Mouse (Mus musculus) ovary, adult 18-20 months (tissue): ENCODE data around the gene Dgcr8.
"Not testable (repeated sequence)": the region's sequence is repeated elsewhere in the genome, so short reads cannot be mapped to it uniquely, and the experiment has no call there.

ENCODE experiments used
- DNase-seq: peaks from one replicate; pipeline ENCODE4 v3.0.0; 2022; ENCODE audit warnings: low spot score, mixed read lengths

Dgcr8 gene

DNA sequence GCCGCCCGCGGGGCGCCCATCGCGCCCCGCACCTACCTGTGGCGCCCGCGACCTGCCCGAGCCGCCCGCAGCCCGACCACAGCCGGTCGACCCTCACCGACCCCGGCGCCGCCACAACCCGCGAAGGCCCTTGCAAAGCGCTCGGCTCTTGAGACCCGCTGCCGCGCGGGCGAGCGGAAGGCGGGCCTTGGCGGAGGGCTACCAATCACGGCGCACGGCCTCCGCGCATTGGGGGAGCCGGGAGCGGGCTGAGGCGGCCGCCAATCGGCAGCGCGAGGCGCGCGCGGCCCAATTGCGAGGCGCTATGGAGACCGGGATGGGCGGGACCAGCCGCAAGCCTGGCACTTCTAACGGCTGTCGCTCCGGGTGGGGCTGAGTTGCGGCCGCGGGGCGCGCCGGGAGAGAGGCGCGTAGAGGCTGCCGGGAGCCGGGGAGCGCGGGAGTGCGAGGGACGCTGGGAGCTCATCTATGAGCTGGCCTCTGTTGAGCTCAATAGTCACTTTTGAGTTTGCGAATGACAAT lies at the start of gene Dgcr8:
TSS of gene Dgcr8 (minus strand) at position 180 of the 522 bp plus-strand sequence.
- DNase-seq = peak; percentile 97

DNA sequence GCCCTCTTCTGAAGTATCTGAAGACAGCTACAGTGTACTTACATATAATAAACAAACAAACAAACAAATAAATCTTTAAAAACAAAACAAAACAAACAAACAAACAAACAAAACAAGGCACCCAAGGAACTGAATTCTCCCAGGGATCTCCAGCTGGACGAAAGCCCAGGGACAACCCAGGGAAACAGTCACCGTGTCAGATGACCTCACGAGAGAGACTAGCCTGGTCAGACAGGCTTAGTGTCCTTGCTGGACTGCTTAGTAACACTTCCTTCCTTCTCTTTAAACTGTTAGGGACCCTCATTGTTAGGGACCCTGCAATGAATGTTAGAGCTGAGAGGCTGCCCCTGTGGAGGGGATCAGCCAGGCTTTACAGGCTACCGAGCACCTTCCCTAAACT lies 48.2 kb upstream of the Dgcr8 start:
- DNase-seq = no peak

DNA sequence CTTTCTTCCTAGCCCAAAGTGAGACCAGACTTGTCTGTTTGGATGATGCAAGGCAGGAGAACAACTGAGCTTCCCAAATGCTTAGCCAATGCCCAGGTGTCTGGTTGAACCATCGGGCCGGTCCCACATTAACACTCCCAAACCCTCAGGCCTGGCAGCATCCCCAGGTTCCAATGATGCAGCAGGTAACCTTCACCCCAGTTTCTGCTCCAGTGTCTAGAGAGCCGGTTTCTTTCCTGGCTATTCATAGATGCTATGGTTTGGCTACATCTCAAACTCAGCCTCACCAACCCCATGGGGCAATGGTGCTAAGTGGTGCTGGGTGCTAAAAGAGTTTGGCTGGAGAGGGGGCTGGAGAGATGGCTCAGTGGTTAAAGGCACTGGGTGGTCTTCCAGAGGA lies 46.9 kb upstream of the Dgcr8 start:
- DNase-seq = no peak

DNA sequence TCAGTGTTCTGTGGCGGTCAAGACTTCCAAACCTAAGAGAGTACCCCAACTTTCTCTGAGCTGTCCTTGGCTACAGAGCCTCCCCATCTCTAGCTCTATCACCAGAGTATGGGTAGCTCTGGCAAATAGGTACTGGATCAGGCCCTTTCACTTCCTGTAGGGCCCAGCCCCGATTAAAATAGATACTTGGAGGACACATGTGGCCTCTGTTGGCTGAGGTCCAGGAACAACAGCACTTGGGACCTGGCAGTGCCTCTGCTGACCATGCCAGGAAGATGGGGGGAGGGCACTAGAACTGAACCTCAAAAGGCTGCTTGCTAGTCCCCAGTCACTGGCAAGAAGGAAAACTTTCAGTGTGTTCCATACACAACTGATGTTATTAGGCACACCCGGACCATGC lies 44.9 kb upstream of the Dgcr8 start:
- no peak for DNase-seq

DNA sequence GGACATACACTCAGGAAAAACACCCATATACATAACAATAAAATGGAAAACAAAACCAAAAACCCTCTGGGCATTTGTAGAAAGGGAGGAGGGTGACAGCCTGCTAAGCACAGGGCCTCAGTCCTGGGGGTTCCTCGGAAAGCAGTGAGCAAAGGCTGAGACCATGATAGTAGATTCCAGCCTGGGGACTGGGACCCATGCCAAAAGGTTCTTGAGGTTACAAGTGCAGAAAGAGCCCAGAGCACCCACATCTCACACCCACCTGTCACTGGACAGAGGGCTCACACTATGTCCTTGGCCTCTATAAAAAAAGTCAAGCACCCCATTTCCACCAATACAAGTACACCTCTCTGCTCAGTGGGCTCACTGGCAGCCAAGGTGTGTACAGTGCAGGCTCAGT lies 39.5 kb upstream of the Dgcr8 start:
- DNase-seq = no peak

DNA sequence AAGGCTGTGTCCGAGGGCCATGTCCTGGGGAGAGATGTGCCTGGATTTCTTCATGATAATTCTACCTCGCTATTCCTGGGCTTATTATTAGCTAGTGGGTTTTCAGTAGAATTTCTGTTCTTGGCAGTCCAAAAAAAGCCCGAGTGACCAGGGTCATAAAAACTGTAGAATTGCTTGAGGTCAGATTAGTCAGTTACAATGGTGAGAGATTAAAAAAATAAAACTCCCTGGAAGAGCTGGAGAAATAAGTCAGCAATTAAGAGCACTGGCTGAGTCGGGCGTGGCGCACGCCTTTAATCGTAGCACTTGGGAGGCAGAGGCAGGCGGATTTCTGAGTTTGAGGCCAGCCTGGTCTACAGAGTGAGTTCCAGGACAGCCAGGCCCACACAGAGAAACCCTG lies 38.9 kb upstream of the Dgcr8 start:
- no peak for DNase-seq

DNA sequence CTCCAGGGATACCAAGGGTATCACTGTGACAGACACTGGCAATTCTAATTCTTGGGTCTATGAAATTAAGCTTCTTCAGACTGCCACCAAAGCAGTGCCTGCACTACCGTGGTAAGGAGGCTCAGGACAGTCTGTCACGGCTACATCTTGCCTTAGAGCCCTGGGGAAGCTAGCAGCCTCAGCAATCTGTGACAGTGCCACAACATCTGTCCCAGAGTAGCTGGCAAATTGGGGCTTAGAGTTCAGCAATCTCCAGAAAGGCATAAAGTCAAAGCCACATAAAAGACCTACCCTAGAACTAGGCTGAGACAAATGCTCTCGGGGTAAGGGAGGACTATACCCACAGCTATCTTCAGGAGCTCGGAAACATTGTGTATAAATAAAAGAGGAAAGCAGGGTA lies 36.7 kb upstream of the Dgcr8 start:
- DNase-seq = no peak

DNA sequence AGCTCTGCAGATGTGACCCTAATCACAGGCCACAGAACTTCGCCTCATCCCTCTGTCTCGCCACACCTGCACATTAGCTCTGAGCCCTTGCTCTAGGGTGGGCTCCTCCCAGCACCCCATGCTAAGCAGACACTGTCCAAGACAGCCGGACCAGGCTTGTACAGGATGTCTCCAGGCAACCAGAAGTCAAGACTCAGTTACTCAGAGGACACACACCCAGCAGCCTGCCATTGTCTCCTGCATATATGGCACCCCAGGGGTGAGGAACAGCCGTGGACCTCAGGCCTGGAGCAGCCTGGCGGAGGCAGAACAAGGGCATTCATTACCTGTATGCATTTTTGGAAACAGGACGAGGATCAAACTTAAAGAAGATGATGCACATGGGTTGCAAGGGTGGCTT lies 35.0 kb upstream of the Dgcr8 start:
- no peak for DNase-seq

DNA sequence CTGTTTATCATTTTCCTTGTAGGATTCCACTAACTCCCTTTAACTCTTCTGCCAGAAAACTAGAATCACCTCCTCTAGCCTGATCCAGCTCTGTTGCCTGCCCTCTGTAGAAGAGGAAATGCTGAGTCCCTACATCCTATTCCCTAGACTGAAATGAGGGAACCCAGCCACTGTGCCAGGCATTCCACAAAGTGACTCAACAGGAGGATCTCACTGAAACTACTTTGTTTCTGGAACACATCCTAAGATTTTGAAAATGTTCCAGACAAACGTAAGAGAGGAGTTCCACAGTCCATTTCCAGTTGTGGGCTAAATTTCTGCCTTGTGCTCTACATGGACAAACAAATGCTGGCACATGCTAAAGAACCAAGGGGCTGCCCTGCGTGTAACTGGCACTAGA lies 34.4 kb upstream of the Dgcr8 start:
- no peak for DNase-seq

DNA sequence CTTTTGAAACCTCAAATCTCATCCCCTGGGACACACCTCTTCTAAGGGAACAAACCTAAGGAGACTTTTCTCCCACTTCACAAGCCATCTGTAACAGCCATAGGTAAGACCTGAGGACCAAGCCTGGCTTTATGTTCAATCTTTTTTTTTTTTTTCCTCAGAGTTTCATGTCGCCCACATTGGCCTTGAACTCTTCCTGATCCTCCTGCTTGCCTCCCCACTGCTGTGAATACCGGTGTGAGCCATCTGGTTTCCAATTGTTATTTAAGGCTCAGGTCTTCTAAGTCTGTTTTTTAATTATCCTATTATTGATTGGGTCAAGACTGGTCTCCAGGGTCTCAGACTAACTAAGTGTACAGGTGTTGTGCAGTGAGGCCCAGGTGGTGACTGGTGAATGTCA lies 32.4 kb upstream of the Dgcr8 start:
- DNase-seq = no peak

DNA sequence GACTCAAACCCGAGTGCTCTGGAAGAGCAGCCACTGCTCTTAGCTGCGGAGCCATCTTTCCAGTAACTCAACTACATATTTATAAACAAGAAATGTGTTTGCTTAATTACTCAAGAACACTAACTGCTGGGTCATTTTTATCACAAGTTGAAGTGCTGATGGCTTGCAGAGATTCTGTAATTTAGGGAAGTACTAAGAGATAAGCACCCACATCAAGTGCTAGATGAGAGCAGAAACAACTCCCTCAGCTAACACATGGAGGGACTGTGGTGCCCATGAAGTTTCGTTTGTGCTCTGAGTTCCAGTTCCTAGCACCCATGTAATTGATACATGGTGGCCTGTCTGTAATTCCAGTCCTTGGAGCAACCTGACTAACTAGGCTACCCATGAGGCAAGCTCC lies 29.9 kb upstream of the Dgcr8 start:
- no peak for DNase-seq

DNA sequence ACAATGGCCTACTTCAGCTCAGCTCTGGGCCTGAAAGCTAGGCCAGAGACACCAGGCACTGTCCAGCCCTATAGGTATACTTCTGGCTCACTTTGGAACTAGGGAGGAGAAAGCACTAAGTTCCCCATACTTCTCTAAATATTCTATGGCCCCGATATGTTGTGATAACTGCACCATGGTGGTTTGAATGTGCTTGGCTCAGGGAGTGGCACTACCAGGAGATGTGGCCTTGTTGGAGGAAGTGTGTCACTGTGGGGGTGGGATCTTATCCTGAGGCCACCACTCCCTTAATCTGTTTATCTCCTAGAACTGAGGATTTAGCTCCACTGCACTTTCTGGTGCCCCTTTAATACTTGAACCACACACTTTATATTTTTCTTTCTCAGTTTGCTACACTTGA lies 19.1 kb upstream of the Dgcr8 start:
- no peak for DNase-seq

DNA sequence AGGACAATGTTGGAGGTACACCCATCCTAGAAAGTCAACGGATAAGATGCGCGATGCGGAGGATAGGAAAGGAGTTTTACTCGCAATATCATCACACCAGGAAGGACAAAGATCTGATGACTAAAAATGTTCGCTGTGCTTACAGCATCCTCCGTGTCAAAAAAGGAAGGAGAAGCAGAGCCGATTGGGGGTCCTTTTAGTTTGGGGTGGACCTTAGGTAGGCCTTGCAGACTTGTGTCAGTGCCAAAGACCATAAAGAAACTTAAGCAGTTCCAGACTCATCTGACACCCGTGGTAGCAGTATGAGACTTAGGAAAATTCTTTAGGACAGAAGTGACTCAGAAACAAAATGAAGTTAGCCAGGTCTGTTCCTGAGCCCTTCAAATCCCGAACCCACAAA lies 568 bp upstream of the Dgcr8 start:
- not testable (repeated sequence) for DNase-seq

DNA sequence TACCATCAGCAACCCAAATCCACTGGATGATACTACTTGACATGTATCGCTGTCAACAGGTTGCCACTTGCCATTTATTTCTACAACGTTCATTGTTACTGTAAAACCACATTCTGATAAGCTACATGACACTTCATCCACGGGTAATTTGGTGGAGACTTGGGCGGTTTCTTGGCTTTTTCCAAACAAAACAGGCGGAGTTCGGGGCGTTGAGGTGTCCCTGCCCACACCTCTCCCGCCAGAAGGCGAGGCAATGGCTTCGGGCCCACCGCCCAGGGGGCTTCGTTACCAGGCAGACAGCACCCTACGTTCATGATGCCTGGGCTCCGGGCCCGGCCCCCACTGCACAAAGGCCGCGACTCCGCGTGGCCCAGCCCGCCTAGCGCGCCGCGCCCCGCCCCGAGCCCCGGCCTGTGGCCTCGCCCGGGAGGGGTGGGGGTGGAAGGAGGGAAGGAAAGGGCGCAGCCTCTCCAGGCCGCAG lies 425 bp downstream of the Dgcr8 start:
- no peak for DNase-seq

DNA sequence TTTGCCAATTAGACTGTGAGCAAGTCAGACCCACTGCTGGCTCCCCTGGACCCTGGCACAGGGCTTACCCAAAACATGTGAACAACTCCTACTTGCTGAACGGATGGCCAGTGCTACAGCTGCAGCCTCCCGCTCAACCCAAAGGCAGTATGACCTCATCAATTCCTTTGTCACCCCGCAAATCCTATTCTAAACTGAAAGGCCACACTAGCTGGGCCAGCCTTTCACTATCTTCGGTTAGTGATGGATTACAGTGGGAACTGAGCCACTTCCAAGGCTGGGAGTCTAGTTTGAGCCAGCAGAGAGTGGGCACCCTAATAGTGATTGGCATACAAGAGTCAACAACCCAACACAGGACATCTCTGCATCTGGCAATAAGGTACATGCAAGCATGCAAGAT lies 880 bp downstream of the Dgcr8 start:
- no peak for DNase-seq

DNA sequence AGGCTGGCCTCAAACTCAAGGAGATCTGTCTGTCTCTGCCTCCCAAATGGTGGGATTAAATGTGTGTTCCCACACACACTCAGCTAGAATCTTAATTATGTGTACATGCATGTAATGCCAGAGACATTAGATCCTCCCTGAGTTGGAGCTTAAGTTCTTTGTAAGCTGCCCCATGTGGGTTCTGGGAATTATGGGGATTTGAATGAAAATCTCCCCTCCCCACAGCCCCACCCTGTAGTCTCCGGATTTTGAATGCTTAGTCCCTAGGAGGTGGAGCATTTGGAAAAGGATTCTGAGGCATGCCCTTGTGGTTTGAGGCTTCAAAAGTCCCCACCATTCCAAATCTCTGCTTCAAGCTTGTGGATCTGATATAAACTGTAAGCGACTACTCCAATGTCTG lies 13.9 kb downstream of the Dgcr8 start:
- DNase-seq = no peak

DNA sequence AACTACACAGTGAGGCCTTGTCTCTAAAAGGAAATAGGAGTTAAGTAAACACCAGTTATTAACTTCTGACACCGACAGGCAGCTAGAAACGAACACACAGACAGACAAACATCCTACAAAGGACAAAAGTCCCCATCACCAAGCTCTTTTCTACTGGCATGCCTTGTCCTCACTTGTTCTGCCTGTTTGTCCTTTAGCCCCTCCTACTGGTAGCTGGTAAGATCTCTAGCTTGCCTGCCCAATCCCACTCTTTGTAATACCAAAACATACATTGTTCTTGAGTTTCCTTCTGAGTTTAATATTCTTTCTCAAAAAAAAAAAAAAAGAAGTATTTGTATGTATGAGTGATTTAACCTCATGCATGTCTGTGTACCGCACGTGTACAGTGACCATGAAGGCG lies 20.9 kb downstream of the Dgcr8 start:
- no peak for DNase-seq

DNA sequence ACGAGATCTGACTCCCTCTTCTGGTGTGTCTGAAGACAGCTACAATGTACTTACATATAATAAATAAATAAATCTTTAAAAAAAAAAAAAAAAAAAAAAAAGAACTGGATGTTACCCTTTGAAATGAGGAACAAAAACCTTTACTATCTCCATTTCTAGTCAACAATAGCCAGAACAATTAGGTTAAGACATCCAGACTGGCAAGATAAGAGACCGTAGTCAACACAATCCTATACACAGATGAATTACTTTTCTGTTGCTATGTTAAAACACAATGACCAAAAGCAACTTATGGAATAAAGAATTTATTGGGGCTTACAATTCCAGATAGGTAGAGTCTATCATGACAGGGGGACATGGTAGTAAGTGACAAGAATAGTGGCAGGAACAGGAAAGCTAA lies 24.0 kb downstream of the Dgcr8 start:
- no peak for DNase-seq

DNA sequence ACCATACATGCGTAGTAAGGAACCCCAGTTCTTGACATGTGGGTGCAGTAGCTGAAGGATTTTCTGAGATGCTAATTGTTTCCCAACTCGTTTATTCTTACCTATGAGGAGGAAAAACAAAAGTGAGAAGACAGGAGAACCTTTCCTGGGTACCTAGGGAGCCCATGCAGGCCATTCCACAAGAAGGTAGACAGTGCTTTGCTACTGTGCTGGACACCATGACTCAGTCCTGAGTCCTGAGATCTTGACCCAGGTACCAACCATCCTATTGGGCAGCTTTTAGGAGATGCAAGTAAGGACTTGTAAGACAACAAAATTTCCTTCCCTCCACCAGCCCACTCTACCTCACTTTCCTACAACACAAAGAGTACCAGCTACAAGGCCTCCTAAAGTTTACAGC lies 30.8 kb downstream of the Dgcr8 start, which contains the start of gene Gm49776:
TSS of gene Gm49776 (minus strand) at position 101 of the 400 bp plus-strand sequence.
- no peak for DNase-seq

DNA sequence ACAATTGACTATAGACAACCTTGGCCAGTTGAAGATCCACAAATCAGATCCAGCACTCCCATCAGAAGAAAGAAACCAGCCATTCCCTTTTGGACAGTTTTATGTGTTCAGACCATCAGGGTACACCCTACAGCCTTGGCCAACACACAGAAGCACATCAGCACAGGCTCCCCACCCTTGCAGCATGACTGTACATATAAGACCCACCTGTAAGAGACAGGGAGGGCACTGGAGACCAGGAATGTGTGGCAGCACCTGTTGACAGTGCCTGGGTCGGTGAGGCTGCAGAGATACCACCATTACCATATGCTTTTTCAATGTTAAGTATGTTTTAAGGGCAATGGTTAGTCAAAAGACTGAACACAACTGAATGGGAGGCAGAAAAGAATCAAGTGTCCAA lies 35.2 kb downstream of the Dgcr8 start:
- DNase-seq = no peak

DNA sequence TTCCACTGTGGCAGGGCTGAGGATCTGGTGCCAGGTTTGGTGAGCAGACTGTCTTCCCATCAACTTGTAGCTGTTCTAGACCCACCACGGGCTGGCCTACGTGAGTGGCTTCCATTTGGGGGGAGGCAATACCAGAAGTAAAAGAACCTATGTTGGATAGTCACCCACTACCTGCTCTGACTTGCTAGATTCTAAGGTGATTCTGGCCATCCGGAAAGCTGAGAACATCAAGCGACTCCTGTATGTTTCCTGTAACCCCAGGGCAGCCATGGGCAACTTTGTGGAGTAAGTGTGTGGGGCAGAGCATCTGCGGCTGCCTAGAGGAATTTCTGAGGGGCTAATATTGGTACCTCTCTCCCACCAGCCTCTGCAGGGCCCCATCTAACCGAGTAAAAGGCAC lies 36.3 kb downstream of the Dgcr8 start:
- no peak for DNase-seq

DNA sequence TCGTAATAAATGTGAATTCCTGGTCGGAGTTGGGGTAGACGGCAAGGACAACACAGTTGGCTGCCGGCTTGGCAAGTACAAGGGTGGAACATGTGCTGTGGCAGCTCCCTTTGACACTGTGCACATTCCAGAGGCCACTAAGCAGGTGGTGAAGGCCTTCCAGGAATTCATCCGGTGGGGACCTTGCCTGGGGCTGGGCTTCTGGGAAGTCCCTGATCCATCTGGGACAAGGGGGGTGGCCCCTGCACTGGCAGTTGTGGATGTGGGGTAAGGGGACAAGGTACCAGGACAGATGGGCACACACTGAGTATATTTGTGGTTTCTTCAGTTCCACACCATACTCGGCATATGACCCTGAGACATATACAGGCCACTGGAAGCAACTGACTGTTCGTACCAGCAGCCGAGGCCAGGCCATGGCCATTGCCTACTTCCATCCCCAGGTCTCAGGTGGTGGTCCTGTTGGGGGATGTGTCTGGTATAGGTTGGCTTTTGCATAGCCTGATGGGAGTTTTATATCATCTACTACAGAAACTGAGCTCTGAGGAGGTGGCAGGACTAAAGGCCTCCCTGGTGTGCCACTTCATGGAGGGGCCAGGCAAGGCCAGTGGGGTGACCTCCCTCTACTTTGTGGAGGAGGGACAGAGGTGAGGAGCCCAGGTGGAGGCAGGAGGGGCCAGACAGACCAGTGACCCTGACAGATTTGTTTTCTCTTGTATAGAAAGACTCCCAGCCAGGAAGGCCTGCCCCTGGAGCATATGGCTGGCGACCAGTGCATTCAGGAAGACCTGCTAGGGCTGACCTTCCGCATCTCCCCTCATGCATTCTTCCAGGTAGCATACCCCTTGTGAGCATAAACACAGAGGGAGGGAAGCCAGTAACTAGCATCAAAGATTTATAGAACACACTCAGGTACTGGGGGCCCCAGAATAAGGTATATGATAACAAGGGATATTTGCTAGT lies 37.9 kb downstream of the Dgcr8 start:
- no peak for DNase-seq

DNA sequence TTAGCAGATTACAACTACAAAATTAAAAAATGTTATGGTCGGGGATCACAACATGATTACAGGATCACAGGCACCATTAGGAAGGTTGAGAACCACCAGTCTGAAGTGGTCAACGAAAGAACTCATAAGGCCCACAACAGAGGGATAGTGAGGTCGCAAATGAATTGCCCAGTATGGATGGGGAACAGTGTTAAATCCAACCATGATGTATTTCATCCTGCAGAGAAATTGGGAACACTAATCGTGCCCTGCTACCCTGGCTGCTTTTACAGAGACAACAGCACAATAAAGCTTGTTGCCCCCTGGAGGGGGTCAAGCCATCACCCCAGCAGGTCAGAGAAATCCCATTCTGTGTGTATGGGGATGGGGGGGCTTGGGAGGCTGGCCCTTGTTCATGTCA lies 38.8 kb downstream of the Dgcr8 start:
- no peak for DNase-seq
